Mouse (Mus musculus) ES-E14 (cell line): ENCODE measurements at regions not wholly inside any gene's neighbourhood (a gene's known extent, or its start where the extent isn't known, plus 50 kb on each side); places are given as distances from the start of the nearest gene placed in this dataset.

Source experiments
- CHD2 ChIP-seq: IDR thresholded peaks from 2 replicates; pipeline ENCODE4 v1.6.1; 2014; ENCODE audit warnings: mild to moderate bottlenecking, low read depth, low read length, inconsistent platforms
- HCFC1 ChIP-seq: IDR thresholded peaks from 2 replicates; pipeline ENCODE4 v1.6.1; 2012; ENCODE audit warnings: low read length, inconsistent platforms, borderline replicate concordance; ENCODE audit not compliant: insufficient read depth
- MAFK ChIP-seq: IDR thresholded peaks from 2 replicates; pipeline ENCODE4 v1.6.1; 2014; ENCODE audit warnings: mild to moderate bottlenecking, low read depth, low read length, inconsistent platforms; ENCODE audit not compliant: insufficient read depth
- ZC3H11A ChIP-seq: IDR thresholded peaks from 2 replicates; pipeline ENCODE4 v1.6.1; 2012; ENCODE audit warnings: low read depth, mild to moderate bottlenecking, inconsistent platforms, low read length, borderline replicate concordance
- ZNF384 ChIP-seq: IDR thresholded peaks from 2 replicates; pipeline ENCODE4 v1.6.1; 2012; ENCODE audit warnings: low read depth, low read length, inconsistent platforms

DNA sequence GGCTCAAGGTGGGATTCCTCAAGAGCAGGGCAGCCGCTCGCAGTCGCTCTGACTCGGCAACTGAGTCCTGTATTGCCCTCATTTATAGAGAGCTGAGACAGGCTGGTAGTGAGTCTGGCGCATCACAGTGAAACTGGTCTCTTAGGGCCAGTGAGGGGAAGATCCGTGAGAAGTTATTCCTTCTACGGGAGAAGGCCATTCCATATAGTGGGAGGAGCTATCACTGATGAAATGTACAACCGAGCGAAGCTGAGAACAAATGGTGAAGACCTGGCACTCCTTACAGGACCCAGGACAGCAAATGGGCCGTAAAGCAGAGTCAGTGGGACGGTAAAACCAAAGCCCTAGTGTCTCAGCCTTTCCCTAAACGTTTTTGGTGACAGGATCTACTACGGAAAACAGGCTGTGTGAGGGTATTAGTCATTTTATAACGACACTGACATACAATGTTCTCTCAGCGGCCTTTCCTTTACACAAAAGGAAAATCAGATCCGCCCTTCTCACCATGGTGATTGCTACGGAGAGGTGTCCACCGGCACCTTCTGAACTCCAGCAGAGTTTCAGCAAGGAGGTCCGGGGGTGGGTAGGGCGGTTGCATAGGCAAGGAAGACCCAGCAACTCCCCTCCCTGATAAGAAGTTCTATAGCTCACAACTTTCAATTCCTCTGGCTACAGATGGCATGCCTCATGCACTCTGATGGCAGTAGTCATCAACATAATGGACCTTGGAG is 263.6 kb upstream of the Gm5148 start:
- no peak for TF ChIP-seq HCFC1
- TF ChIP-seq CHD2: no peak
- no peak for TF ChIP-seq ZC3H11A
- no peak for TF ChIP-seq ZNF384
- TF ChIP-seq MAFK: no peak
